Mouse (Mus musculus) lung, embryonic 15.5 days (tissue): ENCODE data around the gene Mief2. TPM values are rescaled to one million over a fixed set of nuclear protein-coding genes. Genes with fewer than 3 reads are reported as not detected.

Experiments used
- microRNA-seq: library from miRNA; unstranded; fragments of <30 nt; microRNA quantifications from one replicate; pipeline ENCODE4, GENCODE M21; 2016
- polyA plus RNA-seq: library from polyadenylated mRNA; unstranded; fragments of >200 nt; fragmentation: Nextera tagmentation; extraction: Ambion mirVana; gene quantifications from 2 replicates; pipeline ENCODE4 v1.2.1, GENCODE M21; 2015

The Mief2 gene
- polyA plus RNA-seq, 1 experiment from 2014 or later = 14.7 TPM

Small RNA genes lying within 50 kb of the gene (microRNA-seq; reads per million reads assigned to microRNA genes)
- gene Mir5100 = 3.2 reads per million, percentile 14 among the genes with 10 or more reads in this experiment

Other genes with a start within 250 kb of the Mief2 start
- gene Alkbh5, start 192.0 kb upstream of the Mief2 start, polyA plus RNA-seq = 31.8 and 38.0 TPM in 2 replicates
- gene Llgl1, start 28.7 kb upstream of the Mief2 start, polyA plus RNA-seq = 52.1 and 54.2 TPM in 2 replicates
- 83.3 and 94.4 TPM in 2 replicates for gene Flii, start 1.1 kb upstream of the Mief2 start, polyA plus RNA-seq
- gene Top3a, start 49.0 kb downstream of the Mief2 start, polyA plus RNA-seq = 17.0 and 17.2 TPM in 2 replicates
- 4.5 and 5.3 TPM in 2 replicates for gene Smcr8, start 49.1 kb downstream of the Mief2 start, polyA plus RNA-seq
- gene Shmt1, start 83.3 kb downstream of the Mief2 start, polyA plus RNA-seq = 58.3 and 58.5 TPM in 2 replicates
- 41.0 and 41.4 TPM in 2 replicates for gene Dhrs7b, start 102.2 kb downstream of the Mief2 start, polyA plus RNA-seq
- gene Tmem11, start 150.9 kb downstream of the Mief2 start, polyA plus RNA-seq = 63.6 and 67.3 TPM in 2 replicates
- gene Natd1, start 186.4 kb downstream of the Mief2 start, polyA plus RNA-seq = 21.3 and 26.6 TPM in 2 replicates
- 109 and 115 TPM in 2 replicates for gene Map2k3, start 203.6 kb downstream of the Mief2 start, polyA plus RNA-seq